Mouse (Mus musculus): ENCODE measurements around the gene Evpl.

Evpl gene

GRCm38 (mm10) chr11:116171959-116172358 lies 65.9 kb downstream of the Evpl start:
- no peak for DNase-seq (ENCODE audit: low spot score)

Measured in T-cell, adult 2 months (primary cell).